Mouse (Mus musculus): ENCODE measurements around the gene Parp4. TPM values are rescaled to one million over a fixed set of nuclear protein-coding genes. Genes with fewer than 3 reads are reported as not detected.

Gene Parp4
- polyA plus RNA-seq (2012; rRNA removed) (1.3 and 1.7 TPM in 2 replicates), polyA plus RNA-seq (2014; fragmentation: Nextera tagmentation; extraction: Ambion mirVana) (1.8 TPM in 2 replicates)

- H3K27ac ChIP-seq: peak within 1 kb of the TSS; percentile 46
- ATAC-seq (ENCODE audit: insufficient read depth) (peak; percentile 72), DNase-seq (ENCODE audit: low read depth in 3 of 3, low spot score in 3 of 3) (peak; percentile 84 to 86 (median 86))
- peak within 1 kb of the TSS; percentile 89 for H3K4me2 ChIP-seq (ENCODE audit: low read depth)
- no peaks in the 10 kb centered on the region for H3K27me3 ChIP-seq (ENCODE audit: control insufficient read depth, insufficient read depth, low read length)
- TF ChIP-seq CTCF (IDR thresholded peaks at IDR 0.05; ENCODE audit: low read depth) (peak; percentile 24; the same call in 1 of the 2 replicates), EP300 (IDR thresholded peaks at IDR 0.05; ENCODE audit: low read depth) (no peak)
- peak within 1 kb of the TSS; percentile 71 for H3K9ac ChIP-seq (replicated peaks)
- H3K9me3 ChIP-seq (ENCODE audit: control insufficient read depth, low read length): no peaks in the 10 kb centered on the region
- H3K36me3 ChIP-seq (replicated peaks; ENCODE audit: control insufficient read depth, insufficient read depth, low read depth): no peaks in the 10 kb centered on the region
- peak within 1 kb of the TSS; percentile 73 to 82 for H3K4me3 ChIP-seq (ENCODE audit: insufficient read depth in 1 of 2, low read depth in 2 of 2, low read length in 2 of 2)
- WGBS (ENCODE audit: insufficient replicate concordance): under 1% methylated on average over 24 of the region's 24 CpGs
- peaks cover 6 to 10% of the 10 kb centered on the region in 2 experiments for H3K4me1 ChIP-seq (replicated peaks; ENCODE audit: control insufficient read depth in 2 of 2, insufficient read depth in 2 of 2, low read length in 1 of 2)
Measured at GRCm38 (mm10) chr14:56575416-56575815, at the start of gene Parp4, which contains the start of gene Cenpj. TSS of gene Parp4 (plus strand) at chr14:56575619. TSS of gene Cenpj (minus strand) at chr14:56575425.

- H3K4me2 ChIP-seq (ENCODE audit: low read depth): no peak overlapping the region
- H3K9me3 ChIP-seq (ENCODE audit: control insufficient read depth, low read length): no peaks in the 10 kb centered on the region
- no peaks in the 10 kb centered on the region for H3K4me1 ChIP-seq (replicated peaks; ENCODE audit: control insufficient read depth in 2 of 2, insufficient read depth in 2 of 2, low read length in 1 of 2)
- ATAC-seq (ENCODE audit: insufficient read depth) (no peak), DNase-seq (ENCODE audit: low read depth in 3 of 3, low spot score in 3 of 3) (no peak)
- H3K27ac ChIP-seq: no peak overlapping the region
- H3K9ac ChIP-seq (replicated peaks): no peak overlapping the region
- no peak overlapping the region for H3K4me3 ChIP-seq (ENCODE audit: insufficient read depth in 1 of 2, low read depth in 2 of 2, low read length in 2 of 2)
- H3K27me3 ChIP-seq (ENCODE audit: control insufficient read depth, insufficient read depth, low read length): no peaks in the 10 kb centered on the region
- WGBS (ENCODE audit: insufficient replicate concordance): 53% methylated on average over 2 of the region's 2 CpGs
- peaks cover 7% of the 10 kb centered on the region for H3K36me3 ChIP-seq (replicated peaks; ENCODE audit: control insufficient read depth, insufficient read depth, low read depth)
- TF ChIP-seq EP300 (IDR thresholded peaks at IDR 0.05; ENCODE audit: low read depth) (no peak), CTCF (IDR thresholded peaks at IDR 0.05; ENCODE audit: low read depth) (no peak)
Measured at GRCm38 (mm10) chr14:56530788-56531187, 44.6 kb upstream of the Parp4 start.

GRCm38 (mm10) chr14:56544946-56545345 lies 30.5 kb upstream of the Parp4 start:
- Histone ChIP-seq H3K4me3 (ENCODE audit: insufficient read depth in 1 of 2, low read depth in 2 of 2, low read length in 2 of 2) (no peak overlapping the region), H3K27ac (no peak overlapping the region), H3K4me1 (replicated peaks; ENCODE audit: control insufficient read depth in 2 of 2, insufficient read depth in 2 of 2, low read length in 1 of 2) (no peaks in the 10 kb centered on the region), H3K36me3 (replicated peaks; ENCODE audit: control insufficient read depth, insufficient read depth, low read depth) (no peaks in the 10 kb centered on the region; the same call in 1 of the 2 replicates), H3K27me3 (ENCODE audit: control insufficient read depth, insufficient read depth, low read length) (no peaks in the 10 kb centered on the region), H3K9ac (replicated peaks) (no peak overlapping the region), H3K9me3 (ENCODE audit: control insufficient read depth, low read length) (no peaks in the 10 kb centered on the region), H3K4me2 (ENCODE audit: low read depth) (no peak overlapping the region)
- TF ChIP-seq EP300 (IDR thresholded peaks at IDR 0.05; ENCODE audit: low read depth) (no peak), CTCF (IDR thresholded peaks at IDR 0.05; ENCODE audit: low read depth) (no peak)
- 86% methylated on average over 1 of the region's 1 CpGs for WGBS (ENCODE audit: insufficient replicate concordance)
- ATAC-seq (ENCODE audit: insufficient read depth) (no peak), DNase-seq (ENCODE audit: low read depth in 3 of 3, low spot score in 3 of 3) (no peak)

GRCm38 (mm10) chr14:56545491-56545890 lies 29.9 kb upstream of the Parp4 start:
- DNase-seq (ENCODE audit: low read depth in 3 of 3, low spot score in 3 of 3) (no peak), ATAC-seq (ENCODE audit: insufficient read depth) (no peak)
- H3K9ac ChIP-seq (replicated peaks): no peak overlapping the region
- TF ChIP-seq CTCF (IDR thresholded peaks at IDR 0.05; ENCODE audit: low read depth): no peak
- no peak for TF ChIP-seq EP300 (IDR thresholded peaks at IDR 0.05; ENCODE audit: low read depth)
- H3K9me3 ChIP-seq (ENCODE audit: control insufficient read depth, low read length): no peaks in the 10 kb centered on the region
- H3K36me3 ChIP-seq (replicated peaks; ENCODE audit: control insufficient read depth, insufficient read depth, low read depth): no peaks in the 10 kb centered on the region; the same call in 1 of the 2 replicates
- H3K4me2 ChIP-seq (ENCODE audit: low read depth): no peak overlapping the region
- WGBS (ENCODE audit: insufficient replicate concordance): 79% methylated on average over 4 of the region's 4 CpGs
- no peaks in the 10 kb centered on the region for H3K4me1 ChIP-seq (replicated peaks; ENCODE audit: control insufficient read depth in 2 of 2, insufficient read depth in 2 of 2, low read length in 1 of 2)
- H3K4me3 ChIP-seq (ENCODE audit: insufficient read depth in 1 of 2, low read depth in 2 of 2, low read length in 2 of 2): no peak overlapping the region
- H3K27me3 ChIP-seq (ENCODE audit: control insufficient read depth, insufficient read depth, low read length): no peaks in the 10 kb centered on the region
- no peak overlapping the region for H3K27ac ChIP-seq

GRCm38 (mm10) chr14:56550960-56551359 lies 24.5 kb upstream of the Parp4 start:
- Histone ChIP-seq H3K9me3 (ENCODE audit: control insufficient read depth, low read length) (no peaks in the 10 kb centered on the region), H3K4me3 (ENCODE audit: insufficient read depth in 1 of 2, low read depth in 2 of 2, low read length in 2 of 2) (no peak overlapping the region), H3K9ac (replicated peaks) (no peak overlapping the region), H3K36me3 (replicated peaks; ENCODE audit: control insufficient read depth, insufficient read depth, low read depth) (peaks cover 9% of the 10 kb centered on the region), H3K4me2 (ENCODE audit: low read depth) (no peak overlapping the region), H3K27ac (no peak overlapping the region), H3K4me1 (replicated peaks; ENCODE audit: control insufficient read depth in 2 of 2, insufficient read depth in 2 of 2, low read length in 1 of 2) (no peaks in the 10 kb centered on the region), H3K27me3 (ENCODE audit: control insufficient read depth, insufficient read depth, low read length) (no peaks in the 10 kb centered on the region)
- TF ChIP-seq EP300 (IDR thresholded peaks at IDR 0.05; ENCODE audit: low read depth) (no peak), CTCF (IDR thresholded peaks at IDR 0.05; ENCODE audit: low read depth) (no peak)
- ATAC-seq (ENCODE audit: insufficient read depth) (no peak), DNase-seq (ENCODE audit: low read depth in 3 of 3, low spot score in 3 of 3) (no peak)
- WGBS (ENCODE audit: insufficient replicate concordance): 74% methylated on average over 4 of the region's 4 CpGs
